Mouse (Mus musculus): ENCODE data around the gene Tekt3.

Gene Tekt3

GRCm38 (mm10) chr11:63061446-63061845 lies at the start of gene Tekt3:
Gene Tekt3, plus strand, starts transcription at chr11:63061654.
- no peak for DNase-seq (ENCODE audit: low read depth in 2 of 2, low spot score in 2 of 2)

GRCm38 (mm10) chr11:63017327-63018082 lies 43.9 kb upstream of the Tekt3 start:
- no peak for DNase-seq (ENCODE audit: low read depth in 2 of 2, low spot score in 2 of 2)

GRCm38 (mm10) chr11:63018083-63018622 lies 43.3 kb upstream of the Tekt3 start:
- DNase-seq (ENCODE audit: low read depth in 2 of 2, low spot score in 2 of 2) = no peak

GRCm38 (mm10) chr11:63020633-63021032 lies 40.8 kb upstream of the Tekt3 start:
- DNase-seq (ENCODE audit: low read depth in 2 of 2, low spot score in 2 of 2) = no peak

GRCm38 (mm10) chr11:63021141-63021806 lies 40.2 kb upstream of the Tekt3 start:
- no peak for DNase-seq (ENCODE audit: low read depth in 2 of 2, low spot score in 2 of 2)

- DNase-seq (ENCODE audit: low read depth in 2 of 2, low spot score in 2 of 2) = no peak
These were observed 38.0 kb upstream of the Tekt3 start for GRCm38 (mm10) chr11:63023461-63023860.

GRCm38 (mm10) chr11:63024136-63024535 lies 37.3 kb upstream of the Tekt3 start:
- DNase-seq (ENCODE audit: low read depth in 2 of 2, low spot score in 2 of 2) = no peak

- DNase-seq (ENCODE audit: low read depth in 2 of 2, low spot score in 2 of 2) = no peak
These were observed 36.0 kb upstream of the Tekt3 start for GRCm38 (mm10) chr11:63025476-63025875.

GRCm38 (mm10) chr11:63026651-63027141 lies 34.8 kb upstream of the Tekt3 start:
- no peak for DNase-seq (ENCODE audit: low read depth in 2 of 2, low spot score in 2 of 2)

- DNase-seq (ENCODE audit: low read depth in 2 of 2, low spot score in 2 of 2) = no peak
These were observed 33.3 kb upstream of the Tekt3 start for GRCm38 (mm10) chr11:63028131-63028530.

- DNase-seq (ENCODE audit: low read depth in 2 of 2, low spot score in 2 of 2) = no peak
These were observed 32.2 kb upstream of the Tekt3 start for GRCm38 (mm10) chr11:63029148-63029714.

GRCm38 (mm10) chr11:63029721-63030120 lies 31.7 kb upstream of the Tekt3 start:
- DNase-seq (ENCODE audit: low read depth in 2 of 2, low spot score in 2 of 2) = no peak

GRCm38 (mm10) chr11:63035420-63036211 lies 25.8 kb upstream of the Tekt3 start:
- no peak for DNase-seq (ENCODE audit: low read depth in 2 of 2, low spot score in 2 of 2)

- no peak for DNase-seq (ENCODE audit: low read depth in 2 of 2, low spot score in 2 of 2)
These were observed 21.3 kb upstream of the Tekt3 start for GRCm38 (mm10) chr11:63040002-63040661.

GRCm38 (mm10) chr11:63045771-63046170 lies 15.7 kb upstream of the Tekt3 start:
- no peak for DNase-seq (ENCODE audit: low read depth in 2 of 2, low spot score in 2 of 2)

GRCm38 (mm10) chr11:63046380-63046779 lies 15.1 kb upstream of the Tekt3 start:
- DNase-seq (ENCODE audit: low read depth in 2 of 2, low spot score in 2 of 2) = no peak

- no peak for DNase-seq (ENCODE audit: low read depth in 2 of 2, low spot score in 2 of 2)
These were observed 11.0 kb upstream of the Tekt3 start for GRCm38 (mm10) chr11:63050362-63050932.

- no peak for DNase-seq (ENCODE audit: low read depth in 2 of 2, low spot score in 2 of 2)
These were observed 10.4 kb upstream of the Tekt3 start for GRCm38 (mm10) chr11:63051041-63051440.

GRCm38 (mm10) chr11:63051996-63052395 lies 9.5 kb upstream of the Tekt3 start:
- DNase-seq (ENCODE audit: low read depth in 2 of 2, low spot score in 2 of 2) = no peak

GRCm38 (mm10) chr11:63055596-63055995 lies 5.9 kb upstream of the Tekt3 start:
- no peak for DNase-seq (ENCODE audit: low read depth in 2 of 2, low spot score in 2 of 2)

Data from CD8-positive naive resting alpha-beta T cell, adult 2 months (primary cell).